Mouse (Mus musculus) brain, adult 2 months (tissue): ENCODE results near the gene D630045J12Rik.

ENCODE experiments used
- DNase-seq: peaks from one replicate; pipeline ENCODE4 v3.0.0; 2011; ENCODE audit warnings: low read depth, low spot score

The D630045J12Rik gene

DNA sequence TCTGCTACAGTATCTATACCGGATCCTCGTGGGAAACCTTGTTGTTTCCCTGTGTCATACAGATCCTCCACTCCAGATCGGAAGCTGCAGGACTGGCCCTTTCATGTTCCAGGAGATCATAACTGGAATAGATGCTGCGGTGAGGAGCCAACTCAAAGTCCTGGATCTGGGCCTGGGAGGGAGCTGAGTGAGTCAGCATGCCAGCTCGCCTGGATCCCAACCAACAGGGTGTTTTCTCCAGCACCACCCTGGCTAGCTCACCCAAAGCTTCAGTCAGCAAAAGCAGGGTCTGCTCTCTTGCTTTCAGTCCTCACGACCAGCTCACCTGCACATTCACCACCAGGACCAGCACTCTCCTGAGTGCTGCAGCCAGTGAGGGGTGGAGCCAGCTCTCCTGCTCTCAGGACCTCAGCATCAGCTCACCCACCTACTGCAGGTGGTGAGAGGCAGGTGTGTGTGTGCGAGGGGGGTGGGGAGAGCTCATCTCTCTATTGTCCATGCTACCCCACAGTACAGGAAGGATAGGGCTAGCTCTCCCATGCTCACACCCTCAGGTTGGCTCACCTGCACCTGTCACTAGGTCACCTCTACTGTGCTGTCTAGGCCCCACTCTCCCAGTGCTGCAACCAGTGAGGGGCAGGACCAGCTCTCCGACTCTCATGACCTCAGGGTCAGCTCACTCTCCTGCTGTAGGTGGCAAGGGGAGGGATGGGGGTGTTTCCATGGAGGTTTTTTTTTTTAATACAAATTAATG is 118.8 kb downstream of the D630045J12Rik start:
- peak; percentile 92 for DNase-seq

DNA sequence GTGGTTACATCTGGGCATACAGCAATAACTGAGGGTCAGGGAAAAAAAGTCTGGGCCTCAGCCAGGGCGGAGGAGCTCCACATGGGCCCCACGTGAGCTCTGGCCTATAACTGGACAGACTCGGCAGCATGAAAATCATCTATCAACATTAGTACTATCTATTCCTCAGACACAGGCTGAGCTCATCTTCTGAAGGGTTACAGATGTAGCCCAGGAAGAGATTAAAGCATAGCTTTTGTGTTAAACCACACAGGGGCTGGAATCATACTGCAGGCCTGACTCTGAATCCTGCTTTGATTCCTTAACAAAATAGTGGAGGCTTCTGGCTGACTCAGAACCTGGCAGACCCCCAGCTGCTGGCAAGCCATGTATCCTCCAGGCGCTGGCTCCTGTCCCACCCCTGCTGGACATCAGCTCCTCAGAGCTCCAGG is 122.0 kb downstream of the D630045J12Rik start:
- DNase-seq, result peak; percentile 65

DNA sequence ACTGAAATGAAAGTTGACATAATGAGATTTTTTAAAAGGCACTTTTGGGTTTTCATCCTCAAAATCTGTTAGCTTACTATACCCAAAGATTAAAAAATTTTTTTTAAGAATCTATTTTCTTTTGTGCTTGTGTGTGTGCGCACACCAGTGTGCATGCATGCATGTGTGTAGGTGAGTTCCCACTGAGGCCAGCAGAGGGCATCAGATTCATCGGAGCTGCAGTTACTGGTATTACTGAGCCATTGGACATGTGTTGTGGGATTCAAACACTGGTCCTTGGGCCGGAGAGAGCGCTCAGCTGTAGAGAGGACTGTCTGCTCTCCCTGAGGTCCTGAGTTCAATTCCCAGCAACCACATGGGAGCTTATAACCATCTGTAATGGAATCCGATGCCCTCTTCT is 123.9 kb downstream of the D630045J12Rik start:
- no peak for DNase-seq

DNA sequence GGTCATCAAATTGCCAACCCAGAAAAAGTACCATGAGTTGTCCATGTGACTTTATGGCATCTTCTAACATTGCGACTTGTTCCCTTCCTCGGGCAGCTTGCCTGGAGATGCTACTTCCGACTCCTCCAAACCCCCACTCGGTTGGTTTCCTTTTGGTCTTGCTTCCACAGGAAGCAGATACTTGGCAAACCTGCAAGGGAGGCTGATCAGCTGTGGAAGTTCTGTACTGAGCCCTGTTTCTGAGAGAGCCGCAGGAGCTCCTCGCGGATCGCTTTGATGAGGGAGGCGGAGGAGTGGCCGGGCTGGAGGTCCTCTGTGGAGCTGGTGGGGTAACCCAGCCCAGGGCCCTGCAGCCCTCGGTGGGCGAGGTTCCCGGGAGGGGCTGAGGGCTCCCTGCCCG is 125.7 kb downstream of the D630045J12Rik start:
- DNase-seq, result no peak

DNA sequence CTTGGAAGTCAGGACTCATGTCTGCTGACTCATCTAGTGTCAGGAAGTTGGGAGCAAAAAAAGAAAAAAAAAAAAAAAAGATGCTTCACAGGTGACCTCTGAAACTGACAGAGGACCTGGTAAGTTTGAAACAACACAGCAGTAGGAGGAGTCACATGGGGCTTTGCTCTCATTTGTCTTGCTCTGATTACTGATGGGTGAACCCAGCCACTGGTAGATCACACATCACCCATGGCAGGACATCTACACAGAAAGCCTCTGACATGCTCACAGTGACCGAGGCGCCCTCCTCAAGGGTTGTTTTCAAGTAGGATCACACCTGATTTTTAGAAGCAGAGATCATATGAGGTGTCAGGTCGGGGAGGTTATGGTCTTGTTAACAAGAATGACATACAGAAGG is 128.3 kb downstream of the D630045J12Rik start:
- DNase-seq, result no peak

DNA sequence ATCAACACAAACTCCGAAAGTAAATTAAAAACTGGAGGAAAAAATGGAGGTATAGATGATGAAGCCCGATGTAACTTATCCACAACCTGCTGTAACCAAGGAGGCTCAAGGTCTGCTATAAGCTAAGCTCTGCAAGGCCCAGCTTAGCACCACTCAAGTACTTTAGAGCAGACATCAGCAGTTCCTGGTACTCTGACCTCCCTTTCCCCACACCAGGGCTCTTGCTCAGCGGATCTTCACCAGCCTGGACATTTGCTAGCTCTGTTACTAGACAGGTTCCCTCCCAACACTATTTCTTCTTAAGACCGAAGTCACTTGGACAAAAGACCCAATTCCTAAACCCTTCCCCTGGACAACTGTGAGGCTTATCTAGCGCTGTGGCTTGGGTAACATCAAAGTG is 128.9 kb downstream of the D630045J12Rik start:
- DNase-seq, result no peak

DNA sequence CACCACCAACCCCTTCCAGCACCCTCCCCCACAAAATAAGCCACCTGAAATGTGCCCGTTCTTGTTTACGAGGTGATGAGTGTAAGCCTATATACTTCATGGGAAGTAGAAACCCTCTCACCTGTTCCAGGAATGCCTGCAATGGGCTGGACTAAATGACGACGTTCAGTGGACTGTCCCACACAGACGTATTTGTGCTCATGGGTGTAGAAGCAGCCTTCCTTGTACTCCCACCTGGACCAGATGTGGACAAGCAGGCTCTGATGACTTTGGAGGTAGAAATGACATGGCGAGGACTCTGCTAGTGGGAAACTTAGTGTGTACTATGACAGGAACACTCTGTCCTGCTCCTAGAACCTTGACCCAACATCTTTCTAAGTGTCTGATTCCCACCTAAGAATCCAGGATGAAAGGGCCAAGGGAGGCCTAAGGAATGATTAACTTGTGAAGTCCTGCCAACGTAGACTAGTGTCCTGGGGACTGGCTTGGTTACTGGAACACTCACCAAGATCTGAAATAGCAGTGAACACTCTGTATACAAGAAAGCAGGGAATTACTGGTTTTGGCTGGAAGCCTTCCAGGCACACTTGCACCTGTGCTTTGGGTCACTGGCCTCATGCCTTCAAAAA is 129.5 kb downstream of the D630045J12Rik start, which contains the start of gene Atp6v0a4:
Gene Atp6v0a4 (minus strand): TSS at position 380 of the 629 bp plus-strand sequence.
- DNase-seq, result no peak

DNA sequence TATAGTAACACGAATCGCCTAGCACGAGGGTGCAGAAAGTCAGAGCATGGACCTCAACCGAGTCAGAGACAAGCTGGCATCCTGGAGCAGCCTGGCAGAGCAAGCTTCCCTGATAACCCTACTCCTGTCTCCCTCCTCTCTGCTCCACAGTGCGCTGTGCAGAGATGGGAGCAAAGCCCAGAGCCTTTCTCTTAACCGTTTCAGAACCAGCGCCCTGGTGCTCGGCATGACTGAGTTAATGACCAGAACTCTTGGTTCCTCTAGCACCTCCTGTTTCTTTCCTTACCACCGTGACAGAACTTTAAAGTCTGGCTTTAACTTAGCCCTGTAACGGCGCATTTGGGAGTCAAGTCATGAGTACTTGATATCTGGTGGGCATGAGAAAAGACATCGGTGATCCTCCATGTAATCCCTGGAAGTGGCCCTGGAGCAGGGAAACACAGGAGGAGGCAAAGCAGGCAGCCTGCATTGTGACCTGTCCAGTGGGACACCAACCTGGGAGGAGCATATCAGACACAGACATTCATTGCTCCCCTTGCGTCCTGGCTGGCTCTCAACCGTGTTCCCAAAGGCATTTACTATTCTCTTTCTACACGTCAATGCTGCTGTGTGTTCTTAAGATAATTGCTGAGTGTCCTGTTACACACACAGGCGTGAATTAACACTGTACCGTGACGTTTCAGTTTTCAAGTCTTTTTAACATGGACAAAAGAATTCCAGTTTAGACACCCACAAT is 130.2 kb downstream of the D630045J12Rik start:
- DNase-seq, result no peak

DNA sequence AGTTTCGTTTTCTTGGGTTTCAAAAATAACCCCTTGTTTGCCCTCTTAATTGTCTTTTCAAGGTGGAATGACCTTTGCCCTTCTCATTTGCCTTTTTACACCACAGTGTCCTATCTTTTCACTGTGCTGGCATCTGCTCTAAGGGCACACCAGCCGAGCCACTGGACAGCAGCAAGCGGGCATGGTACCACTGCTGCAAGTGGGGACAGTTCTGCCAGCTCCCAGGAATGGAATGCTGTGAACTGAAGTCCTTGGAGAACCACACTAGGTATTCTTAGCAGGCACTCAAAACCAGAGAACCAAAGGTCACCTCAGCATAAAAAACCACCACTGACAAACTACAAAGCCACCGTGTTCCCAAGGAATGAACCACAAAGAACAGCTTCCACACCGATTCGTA is 131.0 kb downstream of the D630045J12Rik start:
- no peak for DNase-seq

DNA sequence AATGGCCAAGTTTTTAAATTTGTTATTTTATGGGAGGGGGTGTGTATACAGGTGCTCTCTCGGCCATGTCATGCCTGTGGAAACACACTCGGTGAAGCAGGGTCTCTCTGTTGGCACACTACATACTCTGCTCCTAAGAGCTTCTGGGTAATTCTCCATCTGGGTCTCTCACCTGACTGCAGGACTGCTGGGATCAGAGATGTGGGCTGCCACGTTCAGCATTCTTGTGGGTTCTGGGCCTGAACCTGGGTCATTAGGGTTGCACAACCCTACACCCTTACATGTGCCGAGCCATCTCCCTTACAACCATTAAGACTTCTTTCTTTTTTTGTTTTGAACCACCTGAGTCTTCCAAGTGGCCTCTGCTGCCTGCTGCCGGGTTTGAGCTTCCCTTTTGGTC is 132.0 kb downstream of the D630045J12Rik start:
- DNase-seq, result no peak

DNA sequence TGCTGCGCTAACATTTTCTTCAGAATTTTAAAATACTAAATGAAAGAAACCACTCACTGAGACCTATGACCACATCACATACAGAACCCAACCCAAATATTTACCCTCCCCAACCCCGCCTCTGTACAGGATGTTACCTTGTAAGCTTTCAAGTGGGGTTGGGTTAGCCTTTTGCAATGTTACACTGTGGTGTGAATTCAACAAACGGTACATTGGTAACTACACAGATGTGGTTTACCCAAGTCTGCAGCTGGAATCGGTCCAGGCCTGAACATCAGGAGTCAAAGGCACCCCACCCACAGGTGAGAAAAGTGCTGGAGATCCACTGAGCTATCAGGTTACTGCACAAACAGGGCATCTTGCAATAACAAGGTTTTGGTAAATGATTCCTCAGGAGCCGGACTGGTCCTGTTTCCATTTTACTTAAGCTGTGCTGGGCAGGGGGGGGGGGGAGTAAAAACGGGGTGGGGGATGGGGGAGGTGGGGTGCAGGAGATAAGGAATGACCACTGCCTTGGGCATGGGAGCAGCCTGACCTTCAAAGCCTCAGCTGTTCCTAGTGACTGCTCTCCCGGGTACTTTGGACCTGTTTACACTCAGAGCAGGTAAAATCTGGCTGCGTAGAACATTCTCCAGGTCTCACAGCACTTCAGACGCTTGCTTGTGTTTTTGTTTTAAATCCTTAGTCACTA is 133.0 kb downstream of the D630045J12Rik start:
- DNase-seq, result no peak

DNA sequence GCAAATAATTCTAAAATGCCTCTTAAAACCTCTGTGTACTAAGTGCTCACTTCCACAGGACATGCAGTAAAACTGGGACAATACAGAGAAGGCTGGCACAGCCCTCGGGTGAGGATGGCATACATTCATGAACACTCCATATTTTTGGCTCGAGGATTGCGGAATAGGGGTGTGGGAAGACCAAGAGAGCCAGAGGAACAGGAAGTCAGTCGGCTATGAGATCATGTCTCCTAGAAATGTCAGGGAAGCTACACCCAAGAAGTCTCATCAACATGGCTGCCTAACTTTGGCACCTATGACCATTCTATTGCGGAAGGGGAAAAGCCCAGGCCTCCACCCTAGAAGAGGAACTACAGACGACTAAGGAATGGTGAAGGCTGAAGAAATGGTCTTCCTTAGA is 135.5 kb downstream of the D630045J12Rik start:
- no peak for DNase-seq

DNA sequence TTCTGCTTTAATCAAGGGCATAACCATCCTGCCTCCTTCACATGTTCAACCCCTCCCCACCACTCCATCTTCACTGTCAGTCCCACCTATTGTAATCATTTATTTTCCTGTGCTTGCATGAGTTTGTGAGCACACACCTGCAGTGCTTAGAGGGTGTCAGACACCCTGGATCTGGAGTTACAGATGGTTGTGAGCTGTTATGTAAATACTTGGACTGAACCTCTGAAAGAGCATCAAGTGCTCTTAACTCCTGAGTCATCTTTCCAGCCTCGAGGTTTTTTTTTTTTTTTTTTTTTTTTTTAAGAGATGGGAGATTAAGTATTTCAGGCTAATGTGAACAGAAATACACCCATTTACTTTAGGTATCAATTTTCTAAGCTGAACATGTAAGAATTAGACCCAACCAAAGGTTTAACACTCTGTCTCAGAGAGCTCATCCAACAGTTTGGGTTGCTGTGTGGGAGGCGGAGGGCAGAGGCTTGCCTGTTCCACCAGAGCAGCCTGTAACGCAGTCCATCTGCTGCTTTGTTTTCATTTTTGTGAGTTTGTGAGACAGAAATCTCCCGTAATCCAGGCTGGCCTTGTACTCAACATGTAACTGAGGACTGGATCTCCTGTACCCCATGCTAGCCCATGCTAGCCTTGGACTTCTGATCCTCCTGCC is 137.6 kb downstream of the D630045J12Rik start:
- peak; percentile 82 for DNase-seq

DNA sequence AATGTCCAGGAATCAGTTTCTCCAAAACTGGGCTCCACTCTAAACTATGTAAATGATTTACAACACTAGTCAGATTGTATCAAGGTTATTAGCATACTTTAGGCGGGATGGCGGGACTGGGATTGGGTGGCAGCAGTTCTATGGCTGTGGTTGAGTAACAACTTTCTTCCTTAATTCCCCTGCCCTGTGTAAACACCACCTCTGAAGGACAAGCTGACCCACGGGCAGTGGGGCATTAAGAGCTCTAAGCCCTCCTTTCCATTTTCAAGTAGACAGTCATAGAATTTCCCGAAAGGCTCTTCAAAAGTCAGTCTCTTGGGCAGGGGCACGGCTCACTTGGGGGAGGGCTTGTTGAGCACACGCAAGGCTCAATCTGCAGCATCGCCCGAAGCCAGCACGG is 142.9 kb downstream of the D630045J12Rik start:
- DNase-seq, result no peak

DNA sequence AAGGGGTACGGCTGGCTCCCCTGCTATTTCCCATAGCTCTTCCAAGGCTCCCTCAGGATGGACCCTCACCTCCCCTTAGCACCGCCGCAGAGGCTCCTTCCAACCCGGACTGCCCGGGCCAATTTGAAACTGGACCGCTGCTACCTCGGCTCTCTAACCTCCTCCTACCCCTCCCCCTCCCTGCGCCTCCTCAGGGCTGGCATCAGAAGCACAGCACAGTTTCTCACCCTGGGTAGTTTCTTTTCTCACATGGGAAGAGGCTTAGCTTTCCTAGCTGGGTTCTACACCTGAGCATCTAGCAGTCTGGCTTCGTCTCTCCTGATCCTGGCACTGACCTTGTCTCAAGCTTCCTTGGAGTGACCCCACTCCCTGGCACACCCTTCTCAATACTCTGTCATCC is 143.9 kb downstream of the D630045J12Rik start:
- DNase-seq, result no peak

DNA sequence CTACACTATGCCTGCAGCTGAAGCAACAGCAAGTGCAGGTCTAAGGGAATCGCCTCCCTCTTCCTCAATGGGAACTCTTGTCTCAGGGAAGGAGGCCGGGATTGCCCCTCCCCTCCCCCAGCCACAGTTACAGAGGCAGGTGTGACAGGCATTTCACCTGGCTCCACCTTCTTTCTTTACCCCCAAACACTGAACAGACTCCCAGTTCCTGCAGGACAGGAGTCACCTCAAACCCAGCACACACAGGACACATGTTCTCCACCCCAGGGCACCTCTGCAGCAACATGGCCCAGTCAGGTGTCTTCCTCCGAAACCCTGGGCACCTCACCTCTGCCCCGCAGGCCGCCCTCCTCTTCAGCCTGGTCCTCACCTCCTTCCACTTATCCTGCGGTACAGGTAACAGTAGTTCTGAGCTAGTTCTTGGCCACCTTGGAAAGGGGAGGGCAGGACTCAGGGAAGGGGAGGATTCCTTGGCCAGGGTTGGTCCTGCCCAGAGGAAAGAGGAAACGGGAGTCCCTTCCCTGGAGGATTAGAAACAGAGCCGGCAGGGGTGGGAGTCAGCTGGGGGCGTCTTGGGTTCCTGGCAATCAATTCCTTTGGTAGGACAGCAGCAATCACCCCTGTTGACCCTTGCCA is 144.5 kb downstream of the D630045J12Rik start, which contains the start of gene Tmem213:
Gene Tmem213 (plus strand): TSS at position 96 of the 636 bp plus-strand sequence.
- no peak for DNase-seq

DNA sequence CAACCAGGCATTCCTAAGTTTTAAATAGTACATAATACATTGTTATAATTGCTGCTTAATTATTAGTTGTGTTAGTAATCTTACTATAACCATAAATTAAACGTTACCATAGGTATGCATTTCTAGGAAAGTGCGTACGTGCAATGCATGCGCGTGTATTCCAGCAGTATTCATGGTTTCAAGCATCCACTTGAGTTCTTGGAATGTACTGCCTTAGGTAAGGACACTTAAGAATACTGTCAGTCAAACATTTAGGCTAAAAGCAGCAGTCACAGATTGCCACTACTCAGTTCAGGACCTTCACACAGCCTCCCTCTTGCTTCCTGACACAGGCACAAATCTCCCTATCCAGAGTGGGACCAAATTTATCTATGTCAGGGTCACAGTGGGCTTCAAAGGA is 145.4 kb downstream of the D630045J12Rik start:
- no peak for DNase-seq

DNA sequence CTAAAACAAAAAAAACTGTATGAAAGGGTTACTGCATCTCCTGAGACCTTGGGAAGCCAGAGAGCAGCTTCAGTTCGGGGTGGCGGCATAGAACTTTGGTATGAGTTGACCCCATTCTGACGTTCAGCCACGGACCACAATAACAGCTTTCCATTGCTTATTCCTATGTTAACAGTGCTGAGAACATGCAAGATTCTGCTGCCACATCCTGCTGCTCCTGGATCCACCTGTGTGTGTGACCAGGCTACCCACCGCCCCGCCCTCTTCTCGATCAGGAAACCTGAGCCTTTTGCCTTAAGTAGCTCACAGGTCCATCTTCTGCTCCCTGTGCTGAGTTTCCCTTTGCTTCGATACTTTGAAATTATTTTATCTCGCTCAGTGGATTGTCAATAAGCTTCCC is 147.9 kb downstream of the D630045J12Rik start:
- no peak for DNase-seq

DNA sequence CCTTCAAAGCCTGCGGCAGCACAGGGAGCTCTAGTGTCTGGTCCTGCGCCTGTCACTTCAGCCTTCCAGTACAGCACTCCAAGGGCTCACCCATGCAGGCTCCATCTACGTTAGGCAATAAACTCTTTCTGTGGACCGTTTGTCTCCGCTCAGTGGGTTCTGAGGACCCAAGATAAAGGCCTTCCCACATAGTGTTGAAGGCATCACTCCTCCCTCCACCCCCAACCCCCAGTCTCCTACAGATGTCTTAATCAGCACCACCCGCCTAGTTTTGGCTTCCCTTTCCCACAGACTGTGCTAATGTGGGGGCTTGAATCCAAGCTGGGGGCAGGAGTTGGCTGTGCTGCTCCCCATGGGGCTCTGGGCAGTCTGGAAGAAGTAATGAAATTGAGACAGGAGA is 150.0 kb downstream of the D630045J12Rik start:
- DNase-seq, result no peak

DNA sequence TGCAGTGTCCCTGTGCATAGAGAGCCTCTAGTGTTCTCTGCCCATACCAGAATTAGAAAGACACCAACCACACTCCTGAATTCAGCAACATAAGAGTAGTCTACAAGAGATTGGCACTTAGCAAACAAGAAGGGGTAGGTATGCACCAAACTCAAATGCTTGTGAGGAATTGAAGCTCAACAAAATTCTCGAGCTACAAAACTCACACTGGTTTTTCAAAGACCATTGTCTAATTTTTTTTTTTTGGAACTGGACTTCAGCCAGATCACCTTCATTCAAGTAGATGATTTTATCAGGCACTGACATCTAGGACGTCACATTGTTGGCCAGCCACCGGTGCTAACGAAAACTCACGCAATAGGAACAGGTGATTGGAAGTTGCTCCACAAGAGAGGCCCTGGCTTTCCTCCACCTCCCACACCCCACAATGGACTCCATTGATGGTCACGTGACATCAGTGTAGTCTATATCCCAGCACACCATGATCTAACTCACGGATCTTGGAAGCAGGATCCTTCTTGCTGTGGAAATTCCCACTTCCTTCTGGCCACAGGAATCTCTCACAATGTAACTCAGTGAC is 151.5 kb downstream of the D630045J12Rik start:
- DNase-seq, result no peak
